ENCODE assay signal across 21 mouse cellular contexts in the genomic region with DNA sequence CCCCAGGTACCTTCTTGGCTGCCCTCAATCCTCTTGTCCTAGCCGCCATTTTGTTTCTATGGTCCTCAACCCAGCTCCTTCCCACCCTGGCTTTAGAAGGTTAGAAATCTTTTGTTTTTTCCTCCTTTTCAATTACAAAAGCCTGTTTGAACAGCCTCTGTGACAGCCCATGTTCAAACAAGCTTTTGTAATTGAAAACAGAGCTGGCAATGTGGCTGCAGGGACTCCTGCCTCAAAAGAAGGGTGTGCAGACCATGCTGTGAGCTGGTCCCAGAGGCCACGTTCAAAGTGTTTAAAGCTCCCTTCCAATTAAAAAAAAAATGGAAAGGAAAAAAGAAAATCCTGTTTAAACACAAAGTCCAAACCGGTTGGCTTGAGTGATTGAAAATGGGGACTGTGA.
DNase-seq lines count a peak whose midpoint lies in the region; ATAC-seq and TF ChIP-seq lines count a peak whose summit lies in the region.
"Had no signal": no experiment of that assay in that cellular context is flagged by ENCODE, and none has a peak within 500 bp of the region (broad histone marks: within the 10 kb centered on the region; RNA-seq: fewer than 3 reads in every experiment).

No protein-coding gene starts in this region.

- no peaks in the 10 kb centered on the region for H3K4me1 ChIP-seq in midbrain, embryonic 14.5 days (ENCODE audit: control insufficient read depth, insufficient read depth, low read length)
- no peaks in the 10 kb centered on the region for H3K4me1 ChIP-seq in midbrain, postnatal 0 days (ENCODE audit: insufficient read depth, low read length)
- H3K4me1 ChIP-seq in ES-E14 (ENCODE audit: control insufficient read depth in 2 of 2, insufficient read depth in 2 of 2, low read length in 2 of 2, poor library complexity in 1 of 2) = peaks cover 0 to 3% of the 10 kb centered on the region in 2 experiments; a peak in 1 of 4 replicates
- H3K4me1 ChIP-seq in intestine, embryonic 15.5 days (replicated peaks) = no peaks in the 10 kb centered on the region
- H3K4me1 ChIP-seq: embryonic facial prominence, embryonic 12.5 days; heart, embryonic 12.5 days had no signal

- H3K27ac ChIP-seq in midbrain, embryonic 14.5 days (replicated peaks; ENCODE audit: low read depth, low read length) = no peak overlapping the region
- no peak overlapping the region for H3K27ac ChIP-seq in midbrain, postnatal 0 days (ENCODE audit: low read depth, low read length)
- H3K27ac ChIP-seq in ES-E14 (ENCODE audit: insufficient read depth, low read depth, low read length, poor library complexity, severe bottlenecking) = no peak overlapping the region
- H3K27ac ChIP-seq in intestine, embryonic 15.5 days = no peak overlapping the region
- H3K27ac ChIP-seq: embryonic facial prominence, embryonic 12.5 days had no signal

- DNase-seq in embryo, embryonic 10.5 days (ENCODE audit: low spot score) = peak; percentile 12
- DNase-seq in embryo, embryonic 9.5 days (ENCODE audit: extremely low spot score) = no peak
- DNase-seq in midbrain, embryonic 14.5 days = peak; percentile 25
- no peak for DNase-seq in midbrain, postnatal 0 days (ENCODE audit: low spot score)
- DNase-seq in ES-E14 (ENCODE audit: low read depth, low spot score) = peak; percentile 19
- no peak for DNase-seq in testis, postnatal 10 days (ENCODE audit: low spot score)
- DNase-seq: adrenal gland, postnatal 10 days; B cell, adult 2 months; cerebellum, adult 11-12 months; cerebellum, adult 9-10 months; cerebellum, postnatal 25 days; forebrain, postnatal 0 days; gastrocnemius, postnatal 14 days; heart, postnatal 36 days; kidney, adult 11 months had no signal

- TF ChIP-seq CTCF in midbrain, postnatal 0 days (IDR thresholded peaks at IDR 0.05) = no peak

- WGBS in midbrain, embryonic 14.5 days = 24% methylated on average over 3 of the region's 3 CpGs
- WGBS in midbrain, postnatal 0 days = 27% methylated on average over 3 of the region's 3 CpGs
- WGBS in intestine, embryonic 15.5 days = 49% methylated on average over 3 of the region's 3 CpGs

- no peak overlapping the region for H3K4me2 ChIP-seq in midbrain, embryonic 14.5 days (ENCODE audit: low read length)
- H3K4me2 ChIP-seq in midbrain, postnatal 0 days (ENCODE audit: low read depth, low read length, poor library complexity, severe bottlenecking) = no peak overlapping the region
- H3K4me2 ChIP-seq in intestine, embryonic 15.5 days (replicated peaks) = no peak overlapping the region
- H3K4me2 ChIP-seq: embryonic facial prominence, embryonic 12.5 days; heart, embryonic 12.5 days had no signal

- no peaks in the 10 kb centered on the region for H3K27me3 ChIP-seq in midbrain, embryonic 14.5 days (ENCODE audit: control insufficient read depth, insufficient read depth, low read length)
- no peaks in the 10 kb centered on the region for H3K27me3 ChIP-seq in midbrain, postnatal 0 days (ENCODE audit: insufficient read depth, low read length)
- H3K27me3 ChIP-seq in intestine, embryonic 15.5 days (replicated peaks) = no peaks in the 10 kb centered on the region
- H3K27me3 ChIP-seq: embryonic facial prominence, embryonic 12.5 days; heart, embryonic 12.5 days had no signal

- ATAC-seq in midbrain, embryonic 14.5 days (ENCODE audit: low FRiP score, low TSS enrichment) = no peak
- ATAC-seq in midbrain, postnatal 0 days (ENCODE audit: low FRiP score) = no peak
- ATAC-seq in intestine, embryonic 15.5 days = no peak
- ATAC-seq: CD4-positive, CD25-positive, alpha-beta regulatory T cell, adult 4 months; forebrain, postnatal 0 days; hindbrain, embryonic 16.5 days; inflammation-experienced regulatory T-cells, adult 6 months had no signal

- no peaks in the 10 kb centered on the region for H3K36me3 ChIP-seq in midbrain, embryonic 14.5 days (ENCODE audit: control insufficient read depth, insufficient read depth, low read length)
- no peaks in the 10 kb centered on the region for H3K36me3 ChIP-seq in midbrain, postnatal 0 days (ENCODE audit: insufficient read depth, low read length)
- no peaks in the 10 kb centered on the region for H3K36me3 ChIP-seq in ES-E14 (ENCODE audit: control insufficient read depth, insufficient read depth, low read length, poor library complexity, severe bottlenecking)
- H3K36me3 ChIP-seq in intestine, embryonic 15.5 days = no peaks in the 10 kb centered on the region
- H3K36me3 ChIP-seq: embryonic facial prominence, embryonic 12.5 days; heart, embryonic 12.5 days had no signal

- in situ Hi-C loops in ES-E14 (cut with MboI; ENCODE audit: low sequenced_read_pairs in 2 of 2, unreplicated experiment in 2 of 2) = no loop called here

- no peaks in the 10 kb centered on the region for H3K9me3 ChIP-seq in midbrain, embryonic 14.5 days (ENCODE audit: control insufficient read depth, low read length)
- no peaks in the 10 kb centered on the region for H3K9me3 ChIP-seq in midbrain, postnatal 0 days (ENCODE audit: low read length)
- no peaks in the 10 kb centered on the region for H3K9me3 ChIP-seq in ES-E14 (ENCODE audit: control insufficient read depth, insufficient read depth, low read depth, low read length)
- H3K9me3 ChIP-seq in intestine, embryonic 15.5 days = no peaks in the 10 kb centered on the region
- H3K9me3 ChIP-seq: embryonic facial prominence, embryonic 12.5 days; heart, embryonic 12.5 days had no signal

- no peak overlapping the region for H3K4me3 ChIP-seq in midbrain, embryonic 14.5 days (replicated peaks; ENCODE audit: low read depth, low read length)
- no peak overlapping the region for H3K4me3 ChIP-seq in midbrain, postnatal 0 days (ENCODE audit: low read depth, low read length)
- H3K4me3 ChIP-seq in ES-E14 (ENCODE audit: insufficient read depth in 1 of 2, low read depth in 1 of 2, low read length in 2 of 2, poor library complexity in 1 of 2, severe bottlenecking in 1 of 2) = no peak overlapping the region
- no peak overlapping the region for H3K4me3 ChIP-seq in intestine, embryonic 15.5 days (replicated peaks)
- H3K4me3 ChIP-seq: embryonic facial prominence, embryonic 12.5 days; heart, embryonic 12.5 days had no signal

- no peak overlapping the region for H3K9ac ChIP-seq in midbrain, embryonic 14.5 days (replicated peaks; ENCODE audit: low read length)
- H3K9ac ChIP-seq in midbrain, postnatal 0 days (replicated peaks; ENCODE audit: low read length, poor library complexity, severe bottlenecking) = no peak overlapping the region
- H3K9ac ChIP-seq in ES-E14 (ENCODE audit: insufficient read depth, low read depth, low read length, poor library complexity, severe bottlenecking) = no peak overlapping the region
- no peak overlapping the region for H3K9ac ChIP-seq in intestine, embryonic 15.5 days
- H3K9ac ChIP-seq: embryonic facial prominence, embryonic 12.5 days; forebrain, postnatal 0 days; heart, embryonic 12.5 days had no signal

TF ChIP-seq in ES-E14, 5 proteins besides CTCF, POLR2A, EP300 and RAD21:
- no peak for TF ChIP-seq CHD2 (IDR thresholded peaks at IDR 0.05; ENCODE audit: low read depth, low read length)
- no peak for TF ChIP-seq HCFC1 (IDR thresholded peaks at IDR 0.05; ENCODE audit: borderline replicate concordance, insufficient read depth, low read length)
- TF ChIP-seq ZNF384 (IDR thresholded peaks at IDR 0.05; ENCODE audit: low read depth, low read length) = no peak
- TF ChIP-seq ZC3H11A (IDR thresholded peaks at IDR 0.05; ENCODE audit: borderline replicate concordance, low read depth, low read length) = no peak
- no peak for TF ChIP-seq MAFK (IDR thresholded peaks at IDR 0.05; ENCODE audit: insufficient read depth, low read depth, low read length)

Comparison
In these comparisons a context has a peak if more than half of its experiments do, and no peak if none do; other contexts are left out.
1. DNase-seq: peak in embryo, embryonic 10.5 days (single experiment), midbrain, embryonic 14.5 days (single experiment) and ES-E14 (single experiment); none in embryo, embryonic 9.5 days (single experiment), midbrain, postnatal 0 days (single experiment) and testis, postnatal 10 days (single experiment).